Mouse (Mus musculus): Measurements from ENCODE around the gene Tbc1d22b.

- TF ChIP-seq CTCF (IDR thresholded peaks at IDR 0.05; ENCODE audit: control insufficient read depth, insufficient read depth, insufficient replicate concordance, low read depth, low read length) (no peak), POLR2A (IDR thresholded peaks at IDR 0.05; ENCODE audit: control insufficient read depth, low read depth, low read length) (no peak)
These were observed 4.3 kb upstream of the Tbc1d22b start for GRCm38 (mm10) chr17:29545241-29545640.

All from testis, adult 2 months (tissue).